Mouse (Mus musculus): ENCODE results near the gene Gm1979. TPM values are rescaled to one million over a fixed set of nuclear protein-coding genes. Genes with fewer than 3 reads are reported as not detected.
A peak's percentile ranks its signal among the peaks of the same experiment; 100 is the strongest.
"Not testable (repeated sequence)": the region's sequence is repeated elsewhere in the genome, so short reads cannot be mapped to it uniquely, and the experiment has no call there.

The Gm1979 gene
- 0.09 TPM in 1 of 2 replicates, not detected in the other for polyA plus RNA-seq (2015; fragmentation: Nextera tagmentation; extraction: Ambion mirVana)

DNA sequence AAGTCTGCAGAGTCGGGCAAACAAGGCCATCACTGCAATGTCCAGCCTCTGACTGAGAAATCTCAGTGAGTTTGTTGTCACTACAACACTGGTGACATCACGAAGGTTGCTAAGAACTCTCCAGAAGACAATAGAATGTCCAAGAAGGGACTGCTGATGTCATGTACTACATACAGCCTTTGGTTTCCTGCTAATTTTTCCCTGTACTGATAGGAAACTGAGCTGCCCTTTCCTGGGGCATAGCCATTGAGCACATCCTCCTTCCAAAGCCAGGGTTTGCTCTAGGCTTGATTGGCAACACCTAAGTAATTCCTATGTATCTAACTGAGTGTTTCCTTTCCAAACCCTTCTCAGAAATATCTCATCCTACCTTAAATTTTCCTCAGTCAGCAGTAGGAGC lies at the start of gene Gm1979:
Gene Gm1979 (minus strand): TSS at position 101 of the 400 bp plus-strand sequence.
- not testable (repeated sequence) for H3K4me1 ChIP-seq (replicated peaks); ATAC-seq (replicated peaks; ENCODE audit: insufficient number of reproducible peaks, insufficient read depth, low FRiP score, low read depth)
- WGBS, result 64% methylated on average over 1 of the region's 2 CpGs

DNA sequence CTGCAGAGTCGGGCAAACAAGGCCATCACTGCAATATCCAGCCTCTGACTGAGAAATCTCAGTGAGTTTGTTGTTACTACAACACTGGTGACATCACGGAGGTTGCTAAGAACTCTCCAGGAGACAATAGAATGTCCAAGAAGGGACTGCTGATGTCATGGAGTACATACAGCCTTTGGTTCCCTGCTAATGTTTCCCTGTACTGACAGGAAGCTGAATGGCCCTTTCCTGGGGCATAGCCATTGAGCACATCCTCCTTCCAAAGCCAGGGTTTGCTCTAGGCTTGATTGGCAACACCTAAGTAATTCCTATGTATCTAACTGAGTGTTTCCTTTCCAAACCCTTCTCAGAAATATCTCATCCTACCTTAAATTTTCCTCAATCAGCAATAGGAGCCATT lies 34.9 kb upstream of the Gm1979 start, which contains the start of gene Speer4a:
Gene Speer4a (minus strand): TSS at position 101 of the 400 bp plus-strand sequence.
- ATAC-seq (replicated peaks; ENCODE audit: insufficient number of reproducible peaks, insufficient read depth, low FRiP score, low read depth); H3K9me3 ChIP-seq (replicated peaks): not testable (repeated sequence)

More for the DNA sequence above, at the start of gene Gm1979:
- H3K9me3 ChIP-seq (replicated peaks); H3K27ac ChIP-seq; H3K36me3 ChIP-seq; H3K9ac ChIP-seq; H3K4me3 ChIP-seq; H3K4me2 ChIP-seq: not testable (repeated sequence)
- peaks cover 11% of the 10 kb centered on the region for H3K27me3 ChIP-seq

DNA sequence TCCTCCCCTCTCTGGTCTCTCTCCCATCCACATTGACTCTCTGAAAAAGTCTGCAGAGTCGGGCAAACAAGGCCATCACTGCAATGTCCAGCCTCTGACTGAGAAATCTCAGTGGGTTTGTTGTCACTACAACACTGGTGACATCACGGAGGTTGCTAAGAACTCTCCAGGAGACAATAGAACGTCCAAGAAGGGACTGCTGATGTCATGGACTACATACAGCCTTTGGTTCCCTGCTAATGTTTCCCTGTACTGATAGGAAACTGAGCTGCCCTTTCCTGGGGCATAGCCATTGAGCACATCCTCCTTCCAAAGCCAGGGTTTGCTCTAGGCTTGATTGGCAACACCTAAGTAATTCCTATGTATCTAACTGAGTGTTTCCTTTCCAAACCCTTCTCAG lies 18.2 kb upstream of the Gm1979 start, which contains the start of gene Gm5862:
Gene Gm5862 (minus strand): TSS at position 101 of the 400 bp plus-strand sequence.
- H3K4me1 ChIP-seq (replicated peaks), result not testable (repeated sequence)
- WGBS, result no CpG with 5 or more reads among the region's 3 CpGs

More for the DNA sequence above, 34.9 kb upstream of the Gm1979 start, which contains the start of gene Speer4a:
- not testable (repeated sequence) for H3K27ac ChIP-seq; H3K4me1 ChIP-seq (replicated peaks); H3K4me3 ChIP-seq; H3K27me3 ChIP-seq; H3K9ac ChIP-seq; H3K36me3 ChIP-seq; H3K4me2 ChIP-seq
- WGBS, result 68% methylated on average over 2 of the region's 2 CpGs

GRCm38 (mm10) chr5:26007697-26008096 lies 3.1 kb upstream of the Gm1979 start:
- not testable (repeated sequence) for H3K36me3 ChIP-seq; H3K4me3 ChIP-seq; ATAC-seq (replicated peaks; ENCODE audit: insufficient number of reproducible peaks, insufficient read depth, low FRiP score, low read depth); H3K9ac ChIP-seq; H3K27ac ChIP-seq; H3K4me1 ChIP-seq (replicated peaks); H3K9me3 ChIP-seq (replicated peaks)
- peak overlapping the region; percentile 58; the same call in 1 of the 2 replicates for H3K4me2 ChIP-seq
- WGBS, result 48% methylated on average over 7 of the region's 7 CpGs
- peaks cover 11% of the 10 kb centered on the region for H3K27me3 ChIP-seq

More for the DNA sequence above, 18.2 kb upstream of the Gm1979 start, which contains the start of gene Gm5862:
- not testable (repeated sequence) for H3K4me3 ChIP-seq; ATAC-seq (replicated peaks; ENCODE audit: insufficient number of reproducible peaks, insufficient read depth, low FRiP score, low read depth); H3K9me3 ChIP-seq (replicated peaks); H3K27me3 ChIP-seq; H3K27ac ChIP-seq; H3K9ac ChIP-seq; H3K4me2 ChIP-seq; H3K36me3 ChIP-seq

DNA sequence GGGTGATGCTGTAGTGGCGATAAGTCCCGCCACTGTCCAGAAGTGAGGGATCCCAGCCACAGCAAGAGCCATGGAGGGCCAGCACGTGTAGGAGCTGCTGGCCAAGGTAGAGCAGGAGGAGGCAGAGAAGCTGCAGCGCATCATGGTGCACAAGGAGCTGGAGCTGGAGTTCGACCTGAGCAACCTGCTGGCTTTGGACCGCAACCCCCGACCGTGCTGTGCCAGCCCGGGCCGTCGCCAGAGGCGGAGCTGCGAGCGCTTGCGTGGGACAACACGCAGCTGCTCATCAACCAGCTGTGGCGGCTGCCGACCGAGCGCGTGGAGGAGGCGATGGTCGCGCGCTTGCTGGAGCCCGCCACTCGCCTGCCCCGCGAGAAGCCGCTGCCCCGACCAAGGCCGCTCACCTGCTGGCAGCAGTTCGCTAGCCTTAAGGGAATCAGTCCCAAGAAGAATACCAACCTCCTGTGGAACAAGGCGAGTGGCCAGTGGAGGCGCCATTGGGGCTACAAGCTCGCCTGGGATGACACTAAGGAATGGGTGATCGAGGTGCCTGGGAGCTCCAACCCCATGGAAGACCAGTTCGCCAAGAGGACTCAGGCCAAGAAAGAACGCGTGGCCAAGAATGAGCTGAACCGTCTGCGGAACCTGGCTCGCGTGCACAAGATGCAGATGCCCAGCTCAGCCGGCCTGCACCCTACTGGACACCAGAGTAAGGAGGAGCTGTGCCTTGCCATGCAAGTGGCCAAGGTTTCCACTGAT lies 2.5 kb upstream of the Gm1979 start:
- H3K4me1 ChIP-seq (replicated peaks); H3K9ac ChIP-seq; H3K36me3 ChIP-seq; H3K9me3 ChIP-seq (replicated peaks); H3K27ac ChIP-seq: not testable (repeated sequence)
- Histone ChIP-seq H3K4me2 (peak overlapping the region; percentile 58), H3K27me3 (peaks cover 11% of the 10 kb centered on the region), H3K4me3 (peak overlapping the region; percentile 26)
- peak; percentile 66 for ATAC-seq (replicated peaks; ENCODE audit: insufficient number of reproducible peaks, insufficient read depth, low FRiP score, low read depth)
- WGBS, result 19% methylated on average over 45 of the region's 45 CpGs

DNA sequence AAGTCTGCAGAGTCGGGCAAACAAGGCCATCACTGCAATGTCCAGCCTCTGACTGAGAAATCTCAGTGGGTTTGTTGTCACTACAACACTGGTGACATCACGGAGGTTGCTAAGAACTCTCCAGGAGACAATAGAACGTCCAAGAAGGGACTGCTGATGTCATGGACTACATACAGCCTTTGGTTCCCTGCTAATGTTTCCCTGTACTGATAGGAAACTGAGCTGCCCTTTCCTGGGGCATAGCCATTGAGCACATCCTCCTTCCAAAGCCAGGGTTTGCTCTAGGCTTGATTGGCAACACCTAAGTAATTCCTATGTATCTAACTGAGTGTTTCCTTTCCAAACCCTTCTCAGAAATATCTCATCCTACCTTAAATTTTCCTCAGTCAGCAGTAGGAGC lies 16.0 kb downstream of the Gm1979 start, which contains the start of gene Gm21698:
Gene Gm21698 (minus strand): TSS at position 101 of the 400 bp plus-strand sequence.
- H3K9me3 ChIP-seq (replicated peaks); H3K27ac ChIP-seq; H3K27me3 ChIP-seq; H3K4me3 ChIP-seq; H3K4me2 ChIP-seq; H3K4me1 ChIP-seq (replicated peaks); ATAC-seq (replicated peaks; ENCODE audit: insufficient number of reproducible peaks, insufficient read depth, low FRiP score, low read depth); H3K36me3 ChIP-seq; H3K9ac ChIP-seq: not testable (repeated sequence)
- no CpG with 5 or more reads among the region's 3 CpGs for WGBS

DNA sequence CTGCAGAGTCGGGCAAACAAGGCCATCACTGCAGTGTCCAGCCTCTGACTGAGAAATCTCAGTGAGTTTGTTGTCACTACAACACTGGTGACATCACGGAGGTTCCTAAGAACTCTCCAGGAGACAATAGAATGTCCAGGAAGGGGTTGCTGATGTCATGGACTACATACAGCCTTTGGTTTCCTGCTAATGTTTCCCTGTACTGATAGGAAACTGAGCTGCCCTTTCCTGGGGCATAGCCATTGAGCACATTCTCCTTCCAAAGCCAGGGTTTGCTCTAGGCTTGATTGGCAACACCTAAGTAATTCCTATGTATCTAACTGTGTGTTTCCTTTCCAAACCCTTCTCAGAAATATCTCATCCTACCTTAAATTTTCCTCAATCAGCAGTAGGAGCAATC lies 32.0 kb downstream of the Gm1979 start, which contains the start of gene Gm21680:
Gene Gm21680 (minus strand): TSS at position 101 of the 400 bp plus-strand sequence.
- not testable (repeated sequence) for H3K9me3 ChIP-seq (replicated peaks); H3K9ac ChIP-seq; H3K4me2 ChIP-seq; H3K27ac ChIP-seq; H3K4me3 ChIP-seq; H3K36me3 ChIP-seq; H3K27me3 ChIP-seq; ATAC-seq (replicated peaks; ENCODE audit: insufficient number of reproducible peaks, insufficient read depth, low FRiP score, low read depth); H3K4me1 ChIP-seq (replicated peaks)
- WGBS, result no CpG with 5 or more reads among the region's 2 CpGs

DNA sequence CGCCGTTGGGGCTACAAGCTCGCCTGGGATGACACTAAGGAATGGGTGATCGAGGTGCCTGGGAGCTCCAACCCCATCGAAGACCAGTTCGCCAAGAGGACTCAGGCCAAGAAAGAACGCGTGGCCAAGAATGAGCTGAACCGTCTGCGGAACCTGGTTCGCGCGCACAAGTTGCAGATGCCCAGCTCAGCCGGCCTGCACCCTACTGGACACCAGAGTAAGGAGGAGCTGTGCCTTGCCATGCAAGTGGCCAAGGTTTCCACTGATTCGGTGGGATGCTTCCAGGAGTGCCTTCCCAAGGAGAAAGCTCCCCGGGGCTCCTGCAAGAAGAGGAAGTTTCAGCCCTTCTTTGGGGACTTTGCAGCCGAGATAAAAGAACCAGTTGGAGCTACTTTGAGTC lies 47.5 kb downstream of the Gm1979 start:
- H3K27me3 ChIP-seq; H3K9me3 ChIP-seq (replicated peaks); ATAC-seq (replicated peaks; ENCODE audit: insufficient number of reproducible peaks, insufficient read depth, low FRiP score, low read depth); H3K36me3 ChIP-seq; H3K27ac ChIP-seq; H3K4me1 ChIP-seq (replicated peaks); H3K9ac ChIP-seq: not testable (repeated sequence)
- peak overlapping the region; percentile 52 for H3K4me2 ChIP-seq
- 34% methylated on average over 17 of the region's 17 CpGs for WGBS
- peak overlapping the region; percentile 28 for H3K4me3 ChIP-seq

DNA sequence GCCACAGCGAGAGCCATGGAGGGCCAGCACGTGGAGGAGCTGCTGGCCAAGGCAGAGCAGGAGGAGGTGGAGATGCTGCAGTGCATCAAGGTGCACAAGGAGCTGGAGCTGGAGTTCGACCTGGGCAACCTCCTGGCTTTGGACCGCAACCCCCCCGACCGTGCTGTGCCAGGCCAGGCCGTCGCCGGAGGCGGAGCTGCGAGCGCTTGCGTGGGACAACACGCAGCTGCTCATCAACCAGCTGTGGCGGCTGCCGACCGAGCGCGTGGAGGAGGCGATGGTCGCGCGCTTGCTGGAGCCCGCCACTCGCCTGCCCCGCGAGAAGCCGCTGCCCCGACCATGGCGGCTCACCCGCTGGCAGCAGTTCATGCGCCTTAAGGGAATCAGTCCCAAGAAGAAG lies 48.0 kb downstream of the Gm1979 start:
- not testable (repeated sequence) for H3K27me3 ChIP-seq; H3K27ac ChIP-seq; H3K36me3 ChIP-seq; H3K4me1 ChIP-seq (replicated peaks); H3K9ac ChIP-seq; H3K9me3 ChIP-seq (replicated peaks); ATAC-seq (replicated peaks; ENCODE audit: insufficient number of reproducible peaks, insufficient read depth, low FRiP score, low read depth)
- 20% methylated on average over 32 of the region's 32 CpGs for WGBS
- Histone ChIP-seq H3K4me3 (peak overlapping the region; percentile 28), H3K4me2 (peak overlapping the region; percentile 52)

DNA sequence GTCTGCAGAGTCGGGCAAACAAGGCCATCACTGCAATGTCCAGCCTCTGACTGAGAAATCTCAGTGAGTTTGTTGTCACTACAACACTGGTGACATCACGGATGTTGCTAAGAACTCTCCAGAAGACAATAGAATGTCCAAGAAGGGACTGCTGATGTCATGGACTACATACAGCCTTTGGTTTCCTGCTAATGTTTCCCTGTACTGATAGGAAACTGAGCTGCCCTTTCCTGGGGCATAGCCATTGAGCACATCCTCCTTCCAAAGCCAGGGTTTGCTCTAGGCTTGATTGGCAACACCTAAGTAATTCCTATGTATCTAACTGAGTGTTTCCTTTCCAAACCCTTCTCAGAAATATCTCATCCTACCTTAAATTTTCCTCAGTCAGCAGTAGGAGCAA lies 50.3 kb downstream of the Gm1979 start, which contains the start of gene Gm21671:
Gene Gm21671 (minus strand): TSS at position 101 of the 400 bp plus-strand sequence.
- not testable (repeated sequence) for H3K4me1 ChIP-seq (replicated peaks); H3K9ac ChIP-seq; H3K27ac ChIP-seq; H3K4me2 ChIP-seq; H3K9me3 ChIP-seq (replicated peaks); H3K36me3 ChIP-seq; H3K27me3 ChIP-seq; ATAC-seq (replicated peaks; ENCODE audit: insufficient number of reproducible peaks, insufficient read depth, low FRiP score, low read depth); H3K4me3 ChIP-seq
- 59% methylated on average over 2 of the region's 2 CpGs for WGBS

Data from heart, embryonic 15.5 days (tissue).